15 mouse cellular contexts compared by ENCODE assay signal in genomic region chr6:118184126-118184525, GRCm38 (mm10).
"Had no signal": no experiment of that assay in that cellular context is flagged by ENCODE, and none has a peak within 500 bp of the region (broad histone marks: within the 10 kb centered on the region; RNA-seq: fewer than 3 reads in every experiment).

No protein-coding gene starts in this region.

- H3K4me3 ChIP-seq: lung, embryonic 15.5 days; megakaryocyte, embryonic 14.5 days; midbrain, embryonic 13.5 days; midbrain, embryonic 15.5 days; neural tube, embryonic 12.5 days; stomach, embryonic 15.5 days had no signal

- DNase-seq: lung, postnatal 14 days; lung, postnatal 36 days; right cerebral cortex, postnatal 14 days; thymus, adult 2 months; thymus, postnatal 25 days; thymus, postnatal 4 days had no signal

- ATAC-seq: lung, postnatal 0 days; midbrain, embryonic 13.5 days; midbrain, embryonic 15.5 days had no signal

- H3K27ac ChIP-seq: lung, embryonic 15.5 days; macrophage; midbrain, embryonic 13.5 days; midbrain, embryonic 15.5 days; neural tube, embryonic 12.5 days; stomach, embryonic 15.5 days; stomach, postnatal 0 days had no signal
